Mouse (Mus musculus): ENCODE measurements around the gene Glrp1.

Gene Glrp1

DNA sequence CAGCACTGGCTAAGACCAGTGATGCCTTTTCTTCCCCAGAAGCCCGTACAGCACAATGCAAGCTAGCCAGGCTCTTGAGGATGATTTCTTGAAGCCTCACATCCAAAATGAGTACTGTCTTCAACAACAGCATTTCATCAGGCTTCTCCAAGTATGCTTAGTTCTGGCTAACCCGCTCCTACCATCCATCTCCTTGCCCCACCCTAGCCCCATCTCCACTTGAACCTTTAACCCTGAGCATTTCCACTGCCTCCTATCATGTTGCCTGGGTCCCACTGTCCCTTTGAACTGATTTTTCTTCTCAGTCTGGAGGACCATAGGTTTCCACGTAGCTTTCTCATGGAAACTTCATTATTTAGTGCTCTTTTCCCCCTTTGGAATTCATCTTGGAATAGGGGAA, 17.5 kb downstream of the Glrp1 start:
- DNase-seq (ENCODE audit: low spot score) = no peak

DNA sequence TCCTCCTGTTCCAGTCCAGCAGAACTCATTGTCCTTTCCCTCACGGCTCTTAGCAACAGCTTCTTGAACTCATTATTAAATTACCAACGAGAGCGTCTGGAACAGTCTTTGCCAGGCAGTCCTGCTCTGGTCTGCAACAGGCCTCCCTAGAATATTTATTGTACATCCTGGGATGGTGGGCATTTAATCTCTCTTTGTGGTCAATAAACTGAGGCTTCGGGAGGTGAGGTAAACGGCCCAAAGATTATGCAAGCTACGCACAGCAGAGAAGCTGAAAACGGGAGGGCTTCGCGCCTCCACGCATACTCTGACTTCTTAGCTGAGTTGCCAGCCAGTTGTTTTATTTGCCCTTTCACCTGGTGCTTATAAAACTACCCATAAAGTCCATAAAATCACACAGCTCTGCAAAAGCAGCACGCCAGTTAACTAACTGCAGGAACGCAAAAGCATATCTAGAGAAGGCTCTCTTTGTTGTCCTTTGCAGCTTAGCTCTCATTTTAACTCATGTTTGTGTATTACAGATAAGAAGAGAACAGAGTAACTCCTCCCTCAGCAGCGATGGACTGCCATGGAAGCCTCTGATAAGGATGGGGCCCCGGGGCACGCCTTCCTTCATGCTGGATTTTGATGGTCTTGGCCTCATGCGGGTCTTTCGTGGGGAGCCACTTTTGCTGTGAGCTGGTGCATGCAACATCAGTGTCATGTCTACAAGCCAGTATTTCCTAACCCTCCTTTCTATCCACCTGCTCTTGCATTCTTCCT, 18.1 kb downstream of the Glrp1 start:
- DNase-seq (ENCODE audit: low spot score) = no peak

DNA sequence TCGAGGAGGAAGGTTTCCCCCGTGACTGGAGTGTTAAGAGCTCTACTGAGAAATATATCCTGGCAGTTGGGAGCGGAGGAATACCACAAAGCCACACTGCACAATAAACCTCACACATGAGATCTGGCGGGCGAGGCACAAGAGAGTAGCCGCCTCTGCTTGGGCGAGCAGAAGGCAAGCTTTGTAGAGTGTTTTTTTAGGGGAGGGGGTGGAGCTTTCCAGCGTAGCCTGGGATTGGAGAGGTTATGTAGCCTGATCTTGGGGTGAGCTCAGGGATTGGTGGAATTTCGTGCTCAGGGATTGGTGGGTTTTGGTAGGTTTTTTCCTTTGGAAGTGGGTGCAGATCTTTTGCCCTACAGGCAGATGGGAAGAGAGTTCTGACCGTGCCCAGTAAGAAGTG, 19.7 kb downstream of the Glrp1 start:
- DNase-seq (ENCODE audit: low spot score) = no peak

DNA sequence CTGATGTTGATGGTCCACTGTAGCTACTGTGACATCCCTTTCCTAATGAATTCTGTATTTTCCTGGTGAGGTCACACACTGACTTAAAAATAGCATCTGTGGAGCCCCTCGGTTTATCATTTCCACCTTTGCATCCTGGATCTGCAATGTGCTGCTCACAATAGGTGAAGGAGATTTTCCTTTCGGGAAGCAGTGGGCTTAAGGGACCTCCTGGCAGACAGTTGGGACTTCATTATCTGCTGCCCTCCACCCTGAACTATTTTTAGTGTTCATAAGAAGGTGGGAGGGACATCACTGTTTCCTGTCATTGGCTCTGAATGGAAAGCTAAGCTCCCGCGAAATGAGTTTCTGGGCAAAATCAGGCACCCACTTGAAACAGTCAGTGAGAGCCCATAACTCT, 20.9 kb downstream of the Glrp1 start:
- DNase-seq (ENCODE audit: low spot score) = no peak

DNA sequence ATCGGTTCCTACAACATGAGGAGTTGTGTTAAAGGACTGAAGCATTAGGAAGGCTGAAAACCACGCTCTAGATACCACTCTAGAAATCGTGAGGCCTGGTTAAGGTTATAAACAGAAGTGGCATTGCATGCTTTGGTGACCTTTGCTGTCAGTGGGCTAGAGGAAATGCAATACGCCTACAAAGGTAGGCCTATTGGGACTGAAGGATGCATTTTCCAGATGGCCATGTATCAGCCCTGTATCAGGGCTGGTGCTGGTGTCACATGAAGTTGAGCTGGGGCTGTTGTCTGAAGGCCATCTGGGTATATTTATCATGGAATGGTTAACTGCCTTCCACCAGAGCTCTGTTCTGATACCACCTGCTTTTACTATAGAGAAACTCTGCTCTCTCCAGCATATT, 23.5 kb downstream of the Glrp1 start:
- no peak for DNase-seq (ENCODE audit: low spot score)

DNA sequence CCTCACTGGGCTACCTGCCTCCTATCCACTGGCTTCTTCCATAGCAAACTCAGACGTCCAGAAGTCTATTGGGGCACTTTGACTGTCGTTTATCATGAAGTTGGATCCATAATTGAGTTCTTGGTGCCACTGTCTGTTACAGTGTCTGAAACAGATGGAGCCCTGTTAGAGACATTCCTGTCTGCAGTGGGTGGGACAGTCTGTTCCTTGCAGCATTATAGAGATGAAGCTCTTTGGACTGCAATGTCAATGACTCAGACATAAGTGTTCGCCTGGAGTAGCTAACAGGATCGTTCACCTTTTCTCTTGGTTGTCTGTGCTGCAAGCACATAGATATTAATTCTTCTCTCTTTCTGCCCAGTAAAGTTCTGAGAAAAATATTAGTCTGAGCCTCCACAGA, 25.8 kb downstream of the Glrp1 start:
- DNase-seq (ENCODE audit: low spot score) = no peak

DNA sequence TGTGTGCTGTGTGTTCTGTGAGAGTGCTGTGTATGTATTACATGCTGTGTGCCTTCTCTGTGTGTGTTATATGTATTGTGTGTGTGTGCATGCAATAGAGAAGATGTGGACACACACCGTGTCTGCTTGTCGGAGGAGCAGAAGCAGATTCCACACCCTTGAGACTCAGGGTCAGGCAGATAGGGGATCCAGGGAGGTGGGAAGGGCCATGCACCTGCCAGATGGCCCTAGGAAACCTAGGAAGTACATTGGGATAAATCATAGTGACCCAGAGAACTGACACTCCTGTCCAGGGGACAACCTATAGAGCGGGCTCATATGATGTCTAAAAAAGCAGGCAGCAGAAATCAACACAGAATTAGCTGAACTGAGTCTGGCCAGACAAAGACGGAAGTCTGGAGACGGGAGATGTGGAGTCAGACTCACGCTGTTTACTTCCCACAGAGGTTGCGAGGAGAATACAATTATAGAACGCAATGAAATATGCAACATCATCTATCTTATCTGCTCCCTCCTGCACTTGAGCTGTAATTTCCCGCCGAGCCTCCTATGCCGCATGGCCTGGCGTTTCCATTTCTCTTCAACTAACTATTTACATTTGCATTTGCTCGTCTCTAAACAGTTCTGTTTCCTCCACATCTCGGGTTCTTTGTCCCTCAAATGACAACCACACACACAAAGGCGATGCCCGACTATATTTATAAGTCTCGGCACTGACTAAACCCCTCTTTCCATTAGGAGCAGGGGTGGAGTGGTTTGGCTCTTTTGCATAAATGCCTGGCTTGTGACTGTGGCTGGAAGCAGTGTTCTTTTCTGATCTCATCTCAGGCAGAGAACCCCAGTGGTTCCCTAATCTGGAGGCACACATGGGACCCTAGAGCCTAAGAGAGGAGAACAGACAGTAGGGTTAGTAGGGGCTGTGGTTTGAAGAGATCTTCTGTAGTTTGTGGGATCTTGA, 27.4 kb downstream of the Glrp1 start:
- no peak for DNase-seq (ENCODE audit: low spot score)

DNA sequence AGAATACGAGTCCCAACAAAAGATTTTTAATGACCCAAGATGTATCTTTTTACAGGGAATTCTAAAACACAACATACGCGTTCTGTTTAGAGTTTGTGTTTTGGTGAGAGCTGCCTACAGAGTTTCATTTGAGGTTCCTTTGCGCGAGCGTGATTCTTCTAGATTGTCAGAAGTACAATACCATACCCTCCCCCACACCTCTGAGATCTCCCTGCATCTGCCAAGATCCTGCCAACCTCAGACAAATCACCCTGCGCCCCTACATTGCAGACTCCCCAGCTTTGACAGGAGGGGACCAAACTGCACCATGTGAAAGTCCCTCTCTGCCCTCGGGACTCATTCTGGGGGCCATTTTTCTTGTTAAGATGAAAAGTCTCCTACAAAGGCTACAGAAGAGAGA, 29.3 kb downstream of the Glrp1 start:
- no peak for DNase-seq (ENCODE audit: low spot score)

DNA sequence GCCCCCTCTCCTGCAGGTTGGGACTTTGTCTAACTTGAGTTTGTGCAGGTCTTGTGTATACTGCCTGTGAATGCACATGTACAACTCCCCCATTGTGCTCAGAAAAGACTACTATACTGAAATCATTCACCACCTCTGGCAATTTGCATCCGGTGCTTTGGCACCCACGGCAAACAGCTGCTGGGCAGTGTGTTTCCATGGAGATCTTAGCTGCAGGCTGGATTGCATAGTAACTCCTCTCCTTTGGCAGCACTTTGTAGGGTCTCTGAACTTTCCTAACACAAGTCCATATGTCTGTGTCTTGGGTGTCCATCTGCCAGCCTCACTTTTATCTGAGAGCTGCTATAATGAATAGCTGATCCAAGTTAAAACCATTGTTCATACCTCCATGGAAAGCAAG, 31.7 kb downstream of the Glrp1 start:
- DNase-seq (ENCODE audit: low spot score) = no peak

DNA sequence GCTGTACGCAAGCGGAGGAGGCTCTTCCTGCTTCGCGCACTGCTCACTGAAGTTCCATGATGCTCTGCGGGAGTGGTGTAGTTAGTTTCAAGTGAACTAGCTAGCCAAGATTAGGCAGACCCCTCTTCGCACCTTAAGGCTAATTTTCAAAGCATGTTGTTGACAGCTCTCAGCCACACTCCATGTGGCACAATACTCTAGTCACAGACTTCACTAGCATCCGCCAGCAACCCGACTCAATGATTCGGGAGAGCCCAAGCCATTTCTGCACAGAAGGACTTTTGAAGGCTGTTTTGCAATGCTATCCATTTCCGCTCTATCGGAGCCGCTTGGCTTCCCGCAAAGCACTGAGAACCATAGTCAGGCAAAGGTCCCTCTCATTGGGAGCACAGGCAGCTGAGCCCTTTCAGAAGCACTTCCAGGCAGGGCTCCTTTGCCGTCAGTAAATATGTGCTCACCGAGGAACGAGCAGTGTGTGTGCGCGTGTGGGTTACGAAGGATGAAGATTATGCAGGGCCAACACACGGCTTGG, 33.2 kb downstream of the Glrp1 start:
- DNase-seq (ENCODE audit: low spot score) = no peak

DNA sequence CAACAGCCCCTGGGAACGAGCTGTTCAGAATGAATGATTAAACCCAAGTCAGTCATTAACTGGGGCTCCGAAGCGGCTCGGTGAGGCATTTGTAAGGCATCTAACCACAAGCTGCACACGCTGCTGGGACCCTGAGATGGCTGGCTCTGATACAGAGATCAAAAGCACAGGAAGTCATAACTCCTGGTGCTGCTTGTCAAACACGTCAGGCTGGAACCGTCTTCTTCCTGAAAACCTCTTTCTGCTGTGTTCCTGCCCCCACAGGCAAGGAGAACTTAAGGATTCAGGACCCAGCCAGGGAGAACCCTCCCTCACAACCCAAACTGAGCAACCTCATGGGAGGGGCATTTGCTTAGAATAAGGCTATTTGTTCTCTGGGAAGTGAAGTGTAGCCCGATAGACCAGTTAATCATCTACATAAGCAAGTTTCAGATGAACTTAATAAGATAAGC, 34.3 kb downstream of the Glrp1 start:
- no peak for DNase-seq (ENCODE audit: low spot score)

DNA sequence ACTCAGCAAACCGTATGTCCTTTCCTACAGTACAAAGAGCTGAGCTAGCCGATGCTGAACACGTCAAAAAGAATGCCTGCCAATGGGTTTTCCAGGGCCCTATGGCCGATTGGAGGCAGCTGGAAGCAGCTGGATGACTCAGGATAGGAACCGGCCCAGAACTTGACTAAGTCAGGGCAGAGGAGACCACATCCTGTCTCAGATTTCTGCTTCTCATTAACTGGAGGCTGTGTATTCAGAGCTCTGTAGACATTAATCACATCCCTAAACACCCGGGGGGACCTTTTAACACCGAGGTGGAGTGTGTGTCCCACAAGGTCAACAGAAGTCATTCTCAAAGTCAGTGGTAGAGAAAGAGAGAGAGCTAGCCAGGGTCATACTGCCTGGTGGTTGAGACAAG, 35.3 kb downstream of the Glrp1 start:
- peak; percentile 46 for DNase-seq (ENCODE audit: low spot score)

DNA sequence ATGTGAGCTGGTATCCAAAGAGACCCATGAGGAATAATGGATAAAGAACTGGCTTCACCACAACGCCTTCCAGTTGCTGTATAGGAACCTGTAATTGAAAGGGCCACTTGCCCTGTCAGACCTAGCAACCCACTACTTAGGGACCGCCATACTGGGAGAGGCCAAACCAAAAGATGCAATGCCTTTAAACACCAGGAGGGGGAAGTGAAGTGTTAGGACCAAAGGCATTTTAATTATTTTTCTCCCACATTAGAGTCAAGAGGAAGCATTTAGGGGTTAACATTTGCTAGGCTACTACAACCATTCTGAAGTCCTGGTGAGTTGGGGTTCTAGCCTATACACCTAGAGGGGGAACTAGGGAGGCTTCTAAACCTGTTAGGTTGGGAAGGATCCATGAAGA, 36.0 kb downstream of the Glrp1 start:
- no peak for DNase-seq (ENCODE audit: low spot score)

DNA sequence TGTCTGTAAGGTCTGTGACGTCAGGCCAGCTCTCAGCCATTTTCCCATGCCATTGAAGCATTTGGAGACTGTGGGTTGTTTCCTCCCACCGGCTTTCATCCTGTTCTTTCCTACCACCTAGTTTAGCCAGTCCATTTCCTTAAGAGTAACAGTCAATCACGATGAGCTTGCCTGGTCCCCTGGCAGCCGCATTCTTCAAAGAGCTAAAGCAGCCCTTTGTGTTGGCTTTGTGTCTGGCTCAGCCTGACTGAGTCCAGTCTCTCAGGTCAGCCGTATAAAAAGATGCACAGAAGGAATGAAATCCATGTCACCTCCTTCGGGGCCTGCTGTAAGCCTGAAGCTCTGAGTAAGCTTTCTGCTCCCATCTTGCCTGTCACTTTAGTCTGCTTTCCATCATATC, 37.6 kb downstream of the Glrp1 start:
- DNase-seq (ENCODE audit: low spot score) = no peak

DNA sequence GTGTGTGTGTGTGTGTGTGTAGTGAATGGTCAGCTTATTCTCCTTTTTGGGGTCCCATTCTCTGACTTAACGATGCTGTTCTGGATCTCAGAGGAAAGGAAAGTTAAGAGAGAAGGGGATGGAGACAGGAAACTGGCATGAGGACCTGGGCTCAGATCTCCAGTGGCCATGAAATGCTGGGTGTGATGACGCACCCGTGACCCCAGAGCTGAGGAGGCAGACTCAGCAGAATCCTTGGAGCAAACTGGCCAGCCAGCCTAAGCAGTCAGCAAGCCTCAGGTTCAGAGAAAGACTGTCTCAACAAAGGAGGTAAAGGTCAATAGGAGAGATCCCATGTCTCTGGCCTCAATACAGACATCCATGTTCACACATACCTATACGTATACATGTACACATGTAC, 40.1 kb downstream of the Glrp1 start:
- no peak for DNase-seq (ENCODE audit: low spot score)

DNA sequence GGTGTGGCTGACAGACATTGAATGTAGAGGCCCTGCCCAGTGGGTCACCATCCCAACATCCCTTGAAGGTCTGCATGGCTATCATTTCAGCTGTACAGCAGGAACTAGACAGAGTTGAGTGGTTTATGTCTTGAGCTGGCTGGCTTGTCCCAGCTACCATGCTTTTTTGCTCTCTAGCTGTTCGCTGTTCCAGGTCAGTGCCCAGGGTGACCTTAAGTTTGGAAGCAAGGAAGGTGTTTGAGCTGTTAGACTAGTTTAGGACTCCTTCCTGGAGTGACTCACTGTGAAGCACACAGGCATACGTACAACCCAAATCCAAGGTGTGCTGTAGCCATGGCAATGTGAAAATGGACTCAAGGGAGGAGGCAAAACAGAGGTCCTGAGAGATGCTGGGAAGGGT, 41.5 kb downstream of the Glrp1 start:
- no peak for DNase-seq (ENCODE audit: low spot score)

DNA sequence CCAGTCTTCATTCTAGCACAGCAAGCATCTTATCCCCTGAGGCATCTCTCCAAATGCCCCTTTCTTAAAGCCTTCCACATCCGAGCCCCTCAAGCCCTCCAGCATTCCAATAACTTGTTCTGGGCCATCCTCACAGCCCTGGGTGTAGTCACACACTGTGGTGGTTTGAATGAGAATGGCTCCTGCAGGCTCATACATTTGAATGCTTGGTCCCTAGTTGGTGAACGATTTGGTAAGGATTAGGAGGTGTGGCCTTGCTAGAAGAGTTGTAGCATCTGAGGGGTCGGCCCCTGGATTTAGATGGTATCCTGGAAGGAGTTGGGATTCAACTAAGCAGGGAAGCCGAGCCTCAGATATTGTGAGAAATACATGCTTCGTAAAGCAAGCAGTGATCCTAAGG, 42.0 kb downstream of the Glrp1 start:
- DNase-seq (ENCODE audit: low spot score) = no peak

DNA sequence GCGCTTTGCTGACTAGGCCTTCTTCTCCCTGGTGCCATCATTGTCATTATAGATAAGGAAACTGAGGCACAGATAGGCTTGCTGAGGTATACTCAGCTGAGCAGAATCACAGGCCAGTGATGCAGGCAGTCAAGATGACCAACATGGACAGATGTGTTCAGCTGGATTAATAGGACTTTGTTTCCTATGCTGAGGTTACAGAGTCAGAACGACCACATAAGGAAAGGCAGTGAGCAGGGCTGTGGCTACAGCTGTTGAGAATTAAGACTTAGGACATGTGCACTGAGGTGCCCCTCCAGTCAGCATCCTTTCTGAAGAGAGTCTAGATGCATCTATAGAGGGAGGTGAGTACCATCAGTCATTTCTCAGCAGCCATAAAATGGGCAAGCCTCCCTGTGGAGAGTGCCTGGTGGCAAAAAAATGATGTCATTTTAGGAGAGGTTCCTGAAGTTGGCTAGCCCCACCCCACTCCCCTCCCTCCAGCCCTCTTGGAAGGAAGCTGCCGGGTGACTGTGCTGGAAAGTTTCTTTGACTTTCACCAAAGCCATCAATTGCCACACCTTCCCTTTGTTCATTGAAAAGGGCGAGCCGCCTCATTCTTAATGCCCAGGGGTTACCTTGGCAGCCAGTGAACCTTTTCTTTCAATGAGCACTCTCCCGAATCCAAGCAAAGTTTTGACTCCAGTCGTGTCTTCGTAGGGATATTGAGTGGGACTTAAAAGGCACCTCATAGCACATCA, 43.4 kb downstream of the Glrp1 start:
- DNase-seq (ENCODE audit: low spot score) = no peak

DNA sequence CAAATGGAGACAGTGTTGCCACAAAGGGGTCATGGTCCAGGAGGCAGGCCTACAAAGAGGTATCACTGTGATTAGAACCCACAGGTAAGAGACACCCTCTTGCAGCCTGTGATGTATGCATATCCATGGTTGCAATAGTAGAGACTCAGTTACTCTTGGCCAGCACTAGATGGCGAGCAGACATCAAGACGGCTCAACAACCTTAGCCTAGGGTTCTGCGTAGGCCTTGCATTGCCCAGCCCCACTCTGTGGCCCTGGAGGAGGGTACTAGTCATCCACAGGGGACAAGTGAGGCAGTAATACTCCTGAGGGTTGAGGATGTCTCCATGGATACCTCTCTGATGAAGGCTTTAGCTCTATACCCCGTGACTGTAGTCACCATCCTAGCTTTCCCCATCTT, 44.1 kb downstream of the Glrp1 start:
- DNase-seq (ENCODE audit: low spot score) = no peak

DNA sequence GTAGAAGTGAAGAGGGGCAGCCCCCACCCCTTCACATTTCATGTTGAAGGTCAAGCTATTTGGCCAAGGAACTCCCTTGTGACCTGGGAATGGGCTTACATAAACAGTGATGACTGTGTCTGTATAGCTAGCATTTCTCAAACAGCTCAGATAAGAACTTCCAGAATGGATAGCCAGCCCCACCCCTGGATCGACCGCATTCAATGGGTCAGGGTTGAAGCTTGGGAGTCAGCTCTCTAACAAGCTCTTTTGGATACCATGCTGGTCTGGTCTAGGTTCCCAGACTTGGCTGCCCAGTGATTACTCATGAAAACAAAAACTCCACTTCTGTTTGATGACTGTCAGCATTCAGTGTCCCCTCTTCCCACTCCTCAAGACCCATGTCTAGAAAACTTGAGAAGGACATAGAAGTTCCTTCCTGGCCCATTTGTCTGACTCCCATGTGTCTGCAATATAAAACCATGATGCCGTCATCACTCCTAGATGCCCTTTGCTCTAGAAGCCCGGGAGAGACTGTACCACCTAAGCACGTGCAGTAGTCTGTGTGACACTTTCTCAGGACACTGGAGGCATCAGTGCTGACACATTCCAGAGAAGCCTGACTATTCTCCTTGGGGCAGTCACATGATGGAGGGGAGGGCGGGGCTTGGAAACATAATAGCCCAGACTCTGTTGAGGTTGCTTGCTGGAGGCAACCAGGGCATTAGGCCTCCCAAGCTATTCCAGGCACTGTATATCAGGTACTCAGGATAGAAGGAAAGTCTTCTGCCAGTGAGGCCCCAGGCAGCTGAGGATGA, 45.6 kb downstream of the Glrp1 start:
- DNase-seq (ENCODE audit: low spot score) = no peak

DNA sequence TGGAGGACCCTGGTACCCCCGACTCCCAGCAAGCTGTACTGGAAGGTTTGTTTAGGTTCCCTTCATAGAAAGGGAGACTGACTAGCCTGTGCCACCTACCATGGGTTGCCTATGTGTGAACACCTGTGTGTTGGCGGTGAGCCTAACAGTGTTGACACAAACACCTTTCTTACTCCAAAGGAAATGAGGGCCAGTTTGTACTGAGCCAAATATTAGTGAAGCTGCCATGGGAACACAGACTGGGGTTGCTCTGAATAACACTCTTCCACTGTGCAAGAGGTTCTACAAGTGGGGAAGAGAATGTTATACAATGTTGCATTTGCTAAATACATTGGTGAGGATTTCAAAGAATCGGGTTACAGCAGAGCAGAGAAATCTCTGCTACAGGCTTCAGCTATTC, 46.6 kb downstream of the Glrp1 start:
- no peak for DNase-seq (ENCODE audit: low spot score)

DNA sequence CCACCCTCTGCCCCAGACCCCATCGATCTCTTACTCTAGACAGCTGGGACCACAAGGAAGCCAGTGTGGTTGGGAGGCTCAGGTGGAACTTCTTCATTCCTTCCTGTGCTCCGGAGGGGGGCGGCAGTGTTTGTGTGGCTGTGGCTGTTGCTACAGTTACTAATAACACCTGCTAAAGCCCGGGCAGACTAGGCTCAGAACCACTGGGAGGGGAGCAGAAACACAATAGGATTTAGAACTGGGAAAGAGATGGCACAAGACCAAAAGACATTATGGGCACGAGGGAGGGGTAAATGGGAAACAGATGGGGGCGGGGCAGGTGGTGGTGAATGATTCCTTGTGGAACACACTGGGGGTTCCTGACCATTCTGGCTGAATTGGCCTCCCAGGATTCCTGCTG, 47.4 kb downstream of the Glrp1 start:
- no peak for DNase-seq (ENCODE audit: low spot score)

Measured in urinary bladder, postnatal 25 days (tissue).